Comparison of ENCODE assay signal across 7 mouse cellular contexts in the genomic region with DNA sequence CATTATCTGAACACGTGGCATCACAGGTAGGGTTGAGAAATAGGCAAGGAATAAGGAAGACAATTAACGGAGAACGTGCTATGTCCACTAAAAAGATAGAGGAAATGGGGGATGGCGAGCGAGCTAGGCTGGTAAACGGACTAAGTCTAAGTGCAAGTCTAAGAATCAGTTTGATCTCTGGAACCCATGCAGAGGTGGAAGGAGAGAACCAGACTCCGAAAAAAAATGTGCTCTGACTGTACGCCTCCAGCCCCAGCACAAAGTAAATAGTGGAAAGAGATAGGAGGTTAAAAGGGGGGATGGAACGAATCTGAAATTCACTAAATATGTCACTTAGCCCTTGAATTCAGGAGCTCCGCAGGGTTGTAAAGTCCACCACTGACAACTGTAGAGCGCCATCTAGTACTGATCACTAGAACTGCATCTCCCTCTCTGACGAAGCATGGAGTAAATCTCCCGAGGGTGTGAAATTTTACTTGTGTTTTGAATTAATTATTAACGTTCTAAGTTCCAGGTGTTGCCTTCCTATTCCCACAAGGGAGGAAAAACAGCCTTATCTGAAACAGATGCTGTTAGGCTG. TPM values are rescaled to one million over a fixed set of nuclear protein-coding genes. Genes with fewer than 3 reads are reported as not detected.
A peak's percentile ranks its signal among the peaks of the same experiment; 100 is the strongest.
DNase-seq lines count a peak whose midpoint lies in the region; ATAC-seq and TF ChIP-seq lines count a peak whose summit lies in the region.

No protein-coding gene starts in this region.

- no peak overlapping the region for H3K4me3 ChIP-seq in cerebellum, adult 2 months (replicated peaks; ENCODE audit: insufficient read depth, low read depth, low read length)
- H3K4me3 ChIP-seq in heart, embryonic 13.5 days = peak overlapping the region; percentile 13; the same call in 1 of the 2 replicates
- no peak overlapping the region for H3K4me3 ChIP-seq in neural tube, embryonic 13.5 days

- H3K36me3 ChIP-seq in heart, embryonic 13.5 days = no peaks in the 10 kb centered on the region
- no peaks in the 10 kb centered on the region for H3K36me3 ChIP-seq in neural tube, embryonic 13.5 days

- TF ChIP-seq CTCF in cerebellum, adult 2 months (IDR thresholded peaks at IDR 0.05; ENCODE audit: borderline replicate concordance, insufficient read depth, low read depth, low read length) = peak; percentile 70

- H3K27me3 ChIP-seq in cerebellum, adult 2 months (ENCODE audit: control insufficient read depth, insufficient read depth, low read length) = no peaks in the 10 kb centered on the region
- H3K27me3 ChIP-seq in heart, embryonic 13.5 days (replicated peaks) = no peaks in the 10 kb centered on the region
- H3K27me3 ChIP-seq in neural tube, embryonic 13.5 days = no peaks in the 10 kb centered on the region

- H3K4me1 ChIP-seq in cerebellum, adult 2 months (ENCODE audit: control insufficient read depth, insufficient read depth, low read length) = no peaks in the 10 kb centered on the region
- no peaks in the 10 kb centered on the region for H3K4me1 ChIP-seq in heart, embryonic 13.5 days
- no peaks in the 10 kb centered on the region; the same call in 1 of the 2 replicates for H3K4me1 ChIP-seq in neural tube, embryonic 13.5 days (replicated peaks)

- no peak for ATAC-seq in heart, embryonic 13.5 days (ENCODE audit: extremely low read depth, insufficient number of reproducible peaks, low FRiP score, low TSS enrichment)
- ATAC-seq in neural tube, embryonic 13.5 days (ENCODE audit: low read depth) = no peak

- WGBS in cerebellum, adult 2 months = 36% methylated on average over 14 of the region's 14 CpGs
- 30% methylated on average over 14 of the region's 14 CpGs for WGBS in heart, embryonic 13.5 days
- WGBS in neural tube, embryonic 13.5 days = 37% methylated on average over 14 of the region's 14 CpGs

- H3K4me2 ChIP-seq in heart, embryonic 13.5 days = peak overlapping the region; percentile 49
- H3K4me2 ChIP-seq in neural tube, embryonic 13.5 days = peak overlapping the region; percentile 21; the same call in 1 of the 2 replicates

- TF ChIP-seq POLR2A in cerebellum, adult 2 months (IDR thresholded peaks at IDR 0.05; ENCODE audit: borderline replicate concordance, insufficient read depth, low read length) = no peak

- H3K27ac ChIP-seq in cerebellum, adult 2 months (ENCODE audit: insufficient read depth, low read length) = no peak overlapping the region
- no peak overlapping the region for H3K27ac ChIP-seq in heart, embryonic 13.5 days (replicated peaks)
- H3K27ac ChIP-seq in neural tube, embryonic 13.5 days (replicated peaks) = no peak overlapping the region

- peak; percentile 17 for DNase-seq in lung, postnatal 10 days
- no peak for DNase-seq in lung, postnatal 25 days (ENCODE audit: low spot score)
- peak; percentile 36 to 41 for DNase-seq in cerebellum, adult 2 months
- DNase-seq in layer of hippocampus, adult 18-20 months (ENCODE audit: low spot score in 2 of 2) = peak; percentile 11 to 69
- DNase-seq in T-cell, adult 2 months (ENCODE audit: low spot score) = no peak

- H3K9me3 ChIP-seq in heart, embryonic 13.5 days = no peaks in the 10 kb centered on the region
- no peaks in the 10 kb centered on the region for H3K9me3 ChIP-seq in neural tube, embryonic 13.5 days

- no peak overlapping the region for H3K9ac ChIP-seq in heart, embryonic 13.5 days
- H3K9ac ChIP-seq in neural tube, embryonic 13.5 days = no peak overlapping the region

RNA-seq across cellular contexts. Expression of a gene that starts 44.8 kb away (rescaled TPM):
- 104 and 126 TPM in 2 replicates for polyA plus RNA-seq in cerebellum, adult 2 months (2012; rRNA removed)
- polyA plus RNA-seq in heart, embryonic 13.5 days (2015; fragmentation: Nextera tagmentation; extraction: Ambion mirVana) = 22.9 and 23.1 TPM in 2 replicates
- 100 to 1,000 TPM; 113 to 114 TPM for total RNA-seq in layer of hippocampus, adult 18-20 months (2021)
- polyA plus RNA-seq in neural tube, embryonic 13.5 days (2015; fragmentation: Nextera tagmentation; extraction: Ambion mirVana) = 39.0 and 45.5 TPM in 2 replicates

RNA-seq across cellular contexts. Expression of a gene that starts 46.4 kb away (rescaled TPM):
- 3.3 and 3.6 TPM in 2 replicates for polyA plus RNA-seq in cerebellum, adult 2 months (2012; rRNA removed)
- polyA plus RNA-seq in heart, embryonic 13.5 days (2015; fragmentation: Nextera tagmentation; extraction: Ambion mirVana) = 0.08 TPM in 1 of 2 replicates, not detected in the other
- total RNA-seq in layer of hippocampus, adult 18-20 months (2021) = 10 to 100 TPM; 17.8 to 19.4 TPM
- polyA plus RNA-seq in neural tube, embryonic 13.5 days (2015; fragmentation: Nextera tagmentation; extraction: Ambion mirVana) = 2.5 and 2.9 TPM in 2 replicates

Comparison
In these comparisons a context has a peak if more than half of its experiments do, and no peak if none do; other contexts are left out.
1. DNase-seq: peak in lung, postnatal 10 days (single experiment), cerebellum, adult 2 months (2 of 2) and layer of hippocampus, adult 18-20 months (2 of 2); none in lung, postnatal 25 days (single experiment) and T-cell, adult 2 months (single experiment).